Mouse (Mus musculus): ENCODE results near the gene Sptbn2.

GRCm38 (mm10) chr19:4741482-4741881, 30.5 kb downstream of the Sptbn2 start:
- no peak for TF ChIP-seq CTCF (IDR thresholded peaks at IDR 0.05; ENCODE audit: borderline replicate concordance, extremely low read depth, insufficient read depth, insufficient read length)
- no peak for TF ChIP-seq POLR2A (IDR thresholded peaks at IDR 0.05; ENCODE audit: borderline replicate concordance, extremely low read depth, insufficient read depth, insufficient read length, poor library complexity, severe bottlenecking)
